Mouse (Mus musculus): Measurements from ENCODE around the gene Taar7f. TPM values are rescaled to one million over a fixed set of nuclear protein-coding genes. Genes with fewer than 3 reads are reported as not detected.

The Taar7f gene
- not detected for polyA plus RNA-seq (2015; fragmentation: Illumina TruSeq; extraction: RNeasy Lipid Tissue Mini Kit (QIAGEN cat#74804); ENCODE audit: low read depth, low replicate concordance)

GRCm38 (mm10) chr10:24049210-24049609 lies at the start of gene Taar7f:
Taar7f (plus strand) TSS chr10:24049510.

GRCm38 (mm10) chr10:23999639-24000038 lies 49.7 kb upstream of the Taar7f start, which contains the start of gene Taar7b:
Taar7b (plus strand) TSS chr10:23999939.

GRCm38 (mm10) chr10:24026922-24027321 lies 22.4 kb upstream of the Taar7f start, which contains the start of gene Taar7d:
Taar7d (plus strand) TSS chr10:24027222.

GRCm38 (mm10) chr10:24037314-24037713 lies 12.0 kb upstream of the Taar7f start, which contains the start of gene Taar7e:
Taar7e (plus strand) TSS chr10:24037614.

GRCm38 (mm10) chr10:24076200-24076599 lies 26.9 kb downstream of the Taar7f start, which contains the start of gene Taar8a:
Taar8a (plus strand) TSS chr10:24076500.

GRCm38 (mm10) chr10:24092194-24092593 lies 42.9 kb downstream of the Taar7f start, which contains the start of gene Taar8b:
Taar8b (minus strand) TSS chr10:24092294.

Other genes with a start within 250 kb of the Taar7f start
- gene Vnn3, start 198.0 kb upstream of the Taar7f start, polyA plus RNA-seq (2015; fragmentation: Illumina TruSeq; extraction: RNeasy Lipid Tissue Mini Kit (QIAGEN cat#74804); ENCODE audit: low read depth, low replicate concordance) = not detected
- gene Vnn1, start 154.8 kb upstream of the Taar7f start, polyA plus RNA-seq (2015; fragmentation: Illumina TruSeq; extraction: RNeasy Lipid Tissue Mini Kit (QIAGEN cat#74804); ENCODE audit: low read depth, low replicate concordance) = 0.24 TPM
- gene Taar1, start 129.2 kb upstream of the Taar7f start, polyA plus RNA-seq (2015; fragmentation: Illumina TruSeq; extraction: RNeasy Lipid Tissue Mini Kit (QIAGEN cat#74804); ENCODE audit: low read depth, low replicate concordance) = not detected
- gene Taar2, start 110.9 kb upstream of the Taar7f start, polyA plus RNA-seq (2015; fragmentation: Illumina TruSeq; extraction: RNeasy Lipid Tissue Mini Kit (QIAGEN cat#74804); ENCODE audit: low read depth, low replicate concordance) = not detected
- gene Taar3, start 100.0 kb upstream of the Taar7f start, polyA plus RNA-seq (2015; fragmentation: Illumina TruSeq; extraction: RNeasy Lipid Tissue Mini Kit (QIAGEN cat#74804); ENCODE audit: low read depth, low replicate concordance) = not detected
- not detected for gene Taar4, start 89.0 kb upstream of the Taar7f start, polyA plus RNA-seq (2015; fragmentation: Illumina TruSeq; extraction: RNeasy Lipid Tissue Mini Kit (QIAGEN cat#74804); ENCODE audit: low read depth, low replicate concordance)
- gene Taar5, start 78.8 kb upstream of the Taar7f start, polyA plus RNA-seq (2015; fragmentation: Illumina TruSeq; extraction: RNeasy Lipid Tissue Mini Kit (QIAGEN cat#74804); ENCODE audit: low read depth, low replicate concordance) = not detected
- not detected for gene Taar6, start 63.9 kb upstream of the Taar7f start, polyA plus RNA-seq (2015; fragmentation: Illumina TruSeq; extraction: RNeasy Lipid Tissue Mini Kit (QIAGEN cat#74804); ENCODE audit: low read depth, low replicate concordance)
- not detected for gene Taar7a, start 56.0 kb upstream of the Taar7f start, polyA plus RNA-seq (2015; fragmentation: Illumina TruSeq; extraction: RNeasy Lipid Tissue Mini Kit (QIAGEN cat#74804); ENCODE audit: low read depth, low replicate concordance)
- gene Taar7b, start 49.6 kb upstream of the Taar7f start, polyA plus RNA-seq (2015; fragmentation: Illumina TruSeq; extraction: RNeasy Lipid Tissue Mini Kit (QIAGEN cat#74804); ENCODE audit: low read depth, low replicate concordance) = not detected
- not detected for gene Taar7d, start 22.3 kb upstream of the Taar7f start, polyA plus RNA-seq (2015; fragmentation: Illumina TruSeq; extraction: RNeasy Lipid Tissue Mini Kit (QIAGEN cat#74804); ENCODE audit: low read depth, low replicate concordance)
- not detected for gene Taar7e, start 11.9 kb upstream of the Taar7f start, polyA plus RNA-seq (2015; fragmentation: Illumina TruSeq; extraction: RNeasy Lipid Tissue Mini Kit (QIAGEN cat#74804); ENCODE audit: low read depth, low replicate concordance)
- not detected for gene Taar8a, start 27.0 kb downstream of the Taar7f start, polyA plus RNA-seq (2015; fragmentation: Illumina TruSeq; extraction: RNeasy Lipid Tissue Mini Kit (QIAGEN cat#74804); ENCODE audit: low read depth, low replicate concordance)
- not detected for gene Taar8b, start 42.8 kb downstream of the Taar7f start, polyA plus RNA-seq (2015; fragmentation: Illumina TruSeq; extraction: RNeasy Lipid Tissue Mini Kit (QIAGEN cat#74804); ENCODE audit: low read depth, low replicate concordance)
- not detected for gene Taar8c, start 52.4 kb downstream of the Taar7f start, polyA plus RNA-seq (2015; fragmentation: Illumina TruSeq; extraction: RNeasy Lipid Tissue Mini Kit (QIAGEN cat#74804); ENCODE audit: low read depth, low replicate concordance)
- gene Taar9, start 60.0 kb downstream of the Taar7f start, polyA plus RNA-seq (2015; fragmentation: Illumina TruSeq; extraction: RNeasy Lipid Tissue Mini Kit (QIAGEN cat#74804); ENCODE audit: low read depth, low replicate concordance) = not detected
- gene Stx7, start 99.8 kb downstream of the Taar7f start, polyA plus RNA-seq (2015; fragmentation: Illumina TruSeq; extraction: RNeasy Lipid Tissue Mini Kit (QIAGEN cat#74804); ENCODE audit: low read depth, low replicate concordance) = 163 TPM
- 5.5 TPM for gene Moxd1, start 174.0 kb downstream of the Taar7f start, polyA plus RNA-seq (2015; fragmentation: Illumina TruSeq; extraction: RNeasy Lipid Tissue Mini Kit (QIAGEN cat#74804); ENCODE audit: low read depth, low replicate concordance)

Data from brain, adult 10 weeks (tissue).